Mouse (Mus musculus): ENCODE measurements around the gene Elp5. TPM values are rescaled to one million over a fixed set of nuclear protein-coding genes. Genes with fewer than 3 reads are reported as not detected.

The Elp5 gene
- total and polyA plus RNA-seq, 3 experiments, result 95.9 to 177 (median 119) TPM

DNA sequence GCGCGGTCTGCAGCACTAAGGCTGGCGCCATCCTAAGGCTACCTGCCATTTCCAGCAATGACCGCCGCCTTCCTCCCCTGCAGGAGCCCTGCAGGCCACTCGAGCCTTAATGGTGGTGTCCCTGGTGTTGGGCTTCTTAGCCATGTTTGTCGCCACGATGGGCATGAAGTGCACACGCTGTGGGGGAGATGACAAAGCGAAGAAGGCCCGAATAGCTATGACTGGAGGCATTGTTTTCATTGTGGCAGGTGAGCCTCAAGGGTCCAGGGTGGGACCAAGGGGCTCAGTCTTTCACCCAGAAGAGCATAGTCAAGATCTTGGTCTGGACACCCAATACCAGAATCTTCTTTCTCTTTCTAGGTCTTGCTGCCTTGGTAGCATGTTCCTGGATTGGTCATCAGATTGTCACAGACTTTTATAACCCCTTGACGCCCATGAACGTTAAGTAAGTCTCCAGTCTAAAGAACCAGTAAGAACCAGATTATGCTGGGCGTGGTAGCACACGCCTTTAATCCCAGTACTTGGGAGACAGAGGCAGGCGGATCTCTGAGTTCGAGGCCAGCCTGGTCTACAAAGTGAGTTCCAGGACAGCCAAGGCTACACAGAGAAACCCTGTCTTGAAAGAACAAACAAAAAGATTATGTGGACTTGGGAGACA is 15.3 kb downstream of the Elp5 start:
- TF ChIP-seq PAX5 (IDR thresholded peaks at IDR 0.05; ENCODE audit: low read length) (no peak), EP300 (IDR thresholded peaks at IDR 0.05; ENCODE audit: low read length) (no peak), ZC3H11A (IDR thresholded peaks at IDR 0.05; ENCODE audit: low read depth, low read length) (no peak), NRF1 (IDR thresholded peaks at IDR 0.05; ENCODE audit: low read depth, low read length) (no peak), JUN (IDR thresholded peaks at IDR 0.05; ENCODE audit: insufficient read depth, low read depth, low read length) (no peak), MAZ (IDR thresholded peaks at IDR 0.05; ENCODE audit: low read depth, low read length) (no peak), TCF12 (IDR thresholded peaks at IDR 0.05; ENCODE audit: low read depth, low read length) (no peak), POLR2AphosphoS2 (IDR thresholded peaks at IDR 0.05; ENCODE audit: low read depth, low read length) (peak; percentile 73), CHD2 (IDR thresholded peaks at IDR 0.05; ENCODE audit: low read length) (0 out of 2 replicates have a peak, but pooled peaks have one; percentile 12), ZMIZ1 (IDR thresholded peaks at IDR 0.05; ENCODE audit: low read depth, low read length) (no peak), SIN3A (IDR thresholded peaks at IDR 0.05; ENCODE audit: low read length) (no peak)
- H3K4me3 ChIP-seq (replicated peaks in 1 of 3; ENCODE audit: low read depth in 2 of 3, low read length in 2 of 3, poor library complexity in 1 of 3), result no peak overlapping the region
- in situ Hi-C loops (cut with MboI; ENCODE audit: low pct_ligation_motif_present, low pct_unique_long_range_greater_than_20kb, low sequenced_read_pairs) (no loop called here), dilution Hi-C loops (cut with MboI; ENCODE audit: extremely low pct_ligation_motif_present, extremely low pct_unique_long_range_greater_than_20kb, low sequenced_read_pairs) (no loop called here)
- peaks cover 14 to 35% of the 10 kb centered on the region in 2 experiments for H3K36me3 ChIP-seq (replicated peaks in 1 of 2; ENCODE audit: control insufficient read depth in 1 of 2, insufficient read depth in 1 of 2, low read length in 1 of 2)
- H3K27ac ChIP-seq (ENCODE audit: insufficient read depth, low read depth), result no peak overlapping the region
- peaks cover 19 to 36% of the 10 kb centered on the region in 2 experiments for H3K4me1 ChIP-seq (ENCODE audit: control insufficient read depth in 1 of 2, insufficient read depth in 2 of 2)
- H3K79me2 ChIP-seq (replicated peaks; ENCODE audit: control insufficient read depth, extremely low read depth, insufficient read depth, poor library complexity, severe bottlenecking), result no peaks in the 10 kb centered on the region
- H3K4me2 ChIP-seq (ENCODE audit: insufficient read depth, low read depth, poor library complexity, severe bottlenecking), result no peak overlapping the region
- H3K27me3 ChIP-seq (replicated peaks), result no peaks in the 10 kb centered on the region
- no peak for DNase-seq (ENCODE audit: extremely low read depth)
- H3K9ac ChIP-seq (ENCODE audit: insufficient read depth, low read depth), result no peak overlapping the region
- peaks cover 24% of the 10 kb centered on the region for H3K9me3 ChIP-seq (replicated peaks; ENCODE audit: low read length)

DNA sequence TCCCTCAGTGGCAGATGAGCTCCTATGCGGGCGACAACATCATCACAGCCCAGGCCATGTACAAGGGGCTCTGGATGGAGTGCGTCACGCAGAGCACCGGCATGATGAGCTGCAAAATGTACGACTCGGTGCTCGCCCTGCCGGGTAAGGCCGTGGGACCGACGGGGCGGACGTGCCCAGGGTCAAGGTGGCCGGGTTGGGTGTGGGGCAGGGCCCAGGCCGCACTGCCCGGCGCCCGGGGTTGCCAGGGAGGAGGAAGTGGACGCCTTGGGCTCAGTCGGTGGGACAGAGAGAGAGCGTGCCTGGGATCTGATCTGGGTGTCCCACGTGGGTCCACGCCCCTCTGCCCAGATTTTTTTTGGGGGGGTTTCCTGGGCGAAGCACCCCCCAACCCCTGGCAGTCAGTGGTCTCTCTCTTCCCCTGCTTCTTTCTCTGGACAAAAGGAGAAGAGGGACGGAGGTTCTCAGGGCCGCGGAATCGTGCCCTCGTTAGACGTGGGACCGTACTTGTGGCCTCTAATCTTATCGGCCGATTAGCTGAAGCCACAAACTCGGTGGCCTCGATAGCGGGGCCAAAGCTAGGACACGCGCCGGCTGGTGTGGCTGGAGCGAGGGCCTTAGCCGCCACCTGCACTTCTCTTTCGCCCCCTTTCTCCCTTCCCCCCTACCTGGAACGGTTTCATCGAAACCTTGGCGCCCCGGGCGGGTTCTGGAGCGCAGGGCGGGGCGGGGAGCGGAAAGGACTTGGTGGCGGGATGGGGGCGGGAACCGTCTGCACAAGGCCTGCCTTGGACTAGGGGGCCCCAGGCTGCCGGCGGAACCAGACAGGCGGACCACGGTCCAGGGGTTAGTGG is 16.1 kb downstream of the Elp5 start:
- Histone ChIP-seq H3K4me3 (replicated peaks in 1 of 3; ENCODE audit: low read depth in 2 of 3, low read length in 2 of 3, poor library complexity in 1 of 3) (no peak overlapping the region), H3K9ac (ENCODE audit: insufficient read depth, low read depth) (no peak overlapping the region), H3K79me2 (replicated peaks; ENCODE audit: control insufficient read depth, extremely low read depth, insufficient read depth, poor library complexity, severe bottlenecking) (no peaks in the 10 kb centered on the region), H3K36me3 (replicated peaks in 1 of 2; ENCODE audit: control insufficient read depth in 1 of 2, insufficient read depth in 1 of 2, low read length in 1 of 2) (peaks cover 11 to 29% of the 10 kb centered on the region in 2 experiments), H3K27me3 (replicated peaks) (no peaks in the 10 kb centered on the region), H3K9me3 (replicated peaks; ENCODE audit: low read length) (peaks cover 24% of the 10 kb centered on the region), H3K4me2 (ENCODE audit: insufficient read depth, low read depth, poor library complexity, severe bottlenecking) (no peak overlapping the region), H3K4me1 (ENCODE audit: control insufficient read depth in 1 of 2, insufficient read depth in 2 of 2) (peaks cover 19 to 35% of the 10 kb centered on the region in 2 experiments), H3K27ac (ENCODE audit: insufficient read depth, low read depth) (no peak overlapping the region)
- TF ChIP-seq ZKSCAN1 (IDR thresholded peaks at IDR 0.05; ENCODE audit: borderline replicate concordance, low read depth, low read length) (no peak), MAZ (IDR thresholded peaks at IDR 0.05; ENCODE audit: low read depth, low read length) (no peak), UBTF (IDR thresholded peaks at IDR 0.05; ENCODE audit: low read depth, low read length) (no peak), ZNF384 (IDR thresholded peaks at IDR 0.05; ENCODE audit: low read depth, low read length) (no peak), NRF1 (IDR thresholded peaks at IDR 0.05; ENCODE audit: low read depth, low read length) (no peak), MEF2A (IDR thresholded peaks at IDR 0.05; ENCODE audit: borderline replicate concordance, low read depth, low read length) (no peak), BHLHE40 (IDR thresholded peaks at IDR 0.05; ENCODE audit: low read depth, low read length) (no peak), NELFE (IDR thresholded peaks at IDR 0.05; ENCODE audit: low read depth, low read length) (no peak), PAX5 (IDR thresholded peaks at IDR 0.05; ENCODE audit: low read length) (no peak), SMC3 (IDR thresholded peaks at IDR 0.05; ENCODE audit: low read depth, low read length) (no peak), RAD21 (IDR thresholded peaks at IDR 0.05; ENCODE audit: low read depth, low read length) (no peak), GABPA (IDR thresholded peaks at IDR 0.05; ENCODE audit: insufficient replicate concordance, low read depth, low read length) (no peak)
- in situ Hi-C loops (cut with MboI; ENCODE audit: low pct_ligation_motif_present, low pct_unique_long_range_greater_than_20kb, low sequenced_read_pairs), result no loop called here
- dilution Hi-C loops (cut with MboI; ENCODE audit: extremely low pct_ligation_motif_present, extremely low pct_unique_long_range_greater_than_20kb, low sequenced_read_pairs), result no loop called here
- no peak for DNase-seq (ENCODE audit: extremely low read depth)
